Comparison of ENCODE assay signal across 27 mouse cellular contexts in the genomic region with DNA sequence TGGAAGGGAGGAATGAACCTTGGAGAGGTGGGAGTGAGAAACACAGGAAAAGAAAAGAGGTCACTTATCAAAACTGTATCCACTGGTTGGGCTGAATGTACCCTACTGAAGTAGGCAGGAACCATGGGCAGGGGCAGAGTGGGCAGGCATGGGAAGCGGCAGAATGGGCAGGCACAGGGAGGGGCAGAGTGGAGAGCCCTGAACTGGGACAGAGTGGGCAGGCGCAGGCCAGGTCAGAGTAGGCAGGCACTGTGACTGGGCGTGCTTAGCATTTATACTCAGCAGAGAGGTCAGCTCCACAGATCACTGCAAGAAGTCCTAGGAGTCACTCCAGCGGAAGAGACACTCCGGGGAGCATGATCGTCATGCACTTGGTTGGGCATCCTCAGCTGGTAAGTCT. TPM values are rescaled to one million over a fixed set of nuclear protein-coding genes. Genes with fewer than 3 reads are reported as not detected.
"Had no signal": no experiment of that assay in that cellular context is flagged by ENCODE, and none has a peak within 500 bp of the region (broad histone marks: within the 10 kb centered on the region; RNA-seq: fewer than 3 reads in every experiment).

A gene (plus strand): TSS at position 301 of the 400 bp plus-strand sequence.

RNA-seq across cellular contexts. Expression of the gene that starts here (rescaled TPM):
- polyA plus RNA-seq: heart, embryonic 10.5 days; heart, embryonic 11.5 days; heart, embryonic 12.5 days; heart, embryonic 13.5 days; heart, embryonic 14.5 days; heart, embryonic 15.5 days; heart, embryonic 16.5 days; heart, postnatal 0 days; hindbrain, embryonic 10.5 days; hindbrain, embryonic 11.5 days; hindbrain, embryonic 12.5 days; hindbrain, embryonic 13.5 days; hindbrain, embryonic 14.5 days; hindbrain, embryonic 15.5 days; hindbrain, embryonic 16.5 days; hindbrain, postnatal 0 days; inflammation-experienced regulatory T-cells, adult 6 months; intestine, embryonic 14.5 days; intestine, embryonic 15.5 days; intestine, embryonic 16.5 days; intestine, postnatal 0 days; kidney, adult 2 months; kidney, embryonic 14.5 days; kidney, embryonic 15.5 days; kidney, embryonic 16.5 days; kidney, postnatal 0 days; large intestine, adult 2 months had no signal
